Mouse (Mus musculus) lung, adult 18-20 months (tissue): Measurements from ENCODE around the gene Lpp.
A peak's percentile ranks its signal among the peaks of the same experiment; 100 is the strongest.

Source experiments
- DNase-seq, 2 experiments: peaks; one replicate each; pipeline ENCODE4 v3.0.0; 2022; ENCODE audit warnings: mixed read lengths in 2 of 2

Lpp gene

GRCm38 (mm10) chr16:24504838-24505605 lies 111.7 kb downstream of the Lpp start:
- DNase-seq: no peak

- DNase-seq: no peak
Observed at GRCm38 (mm10) chr16:24506237-24506636, 112.9 kb downstream of the Lpp start.

- DNase-seq: no peak
Observed at GRCm38 (mm10) chr16:24506740-24507139, 113.4 kb downstream of the Lpp start.

- DNase-seq: no peak
Observed at GRCm38 (mm10) chr16:24507927-24508540, 114.7 kb downstream of the Lpp start.

GRCm38 (mm10) chr16:24509100-24509812 lies 115.9 kb downstream of the Lpp start:
- DNase-seq: no peak

- DNase-seq: no peak
Observed at GRCm38 (mm10) chr16:24509813-24510166, 116.5 kb downstream of the Lpp start.

GRCm38 (mm10) chr16:24513228-24513627 lies 119.9 kb downstream of the Lpp start:
- no peak for DNase-seq

GRCm38 (mm10) chr16:24514802-24515727 lies 121.8 kb downstream of the Lpp start:
- DNase-seq: no peak

GRCm38 (mm10) chr16:24516993-24517392 lies 123.7 kb downstream of the Lpp start:
- DNase-seq: no peak

GRCm38 (mm10) chr16:24517501-24518042 lies 124.3 kb downstream of the Lpp start:
- peak; percentile 68 to 70 for DNase-seq

- no peak for DNase-seq
Observed at GRCm38 (mm10) chr16:24518785-24519184, 125.5 kb downstream of the Lpp start.

- no peak for DNase-seq
Observed at GRCm38 (mm10) chr16:24527219-24527618, 133.9 kb downstream of the Lpp start.

GRCm38 (mm10) chr16:24531681-24532080 lies 138.4 kb downstream of the Lpp start:
- DNase-seq: no peak

- no peak for DNase-seq
Observed at GRCm38 (mm10) chr16:24535221-24535620, 141.9 kb downstream of the Lpp start.

GRCm38 (mm10) chr16:24536261-24536660 lies 143.0 kb downstream of the Lpp start:
- no peak for DNase-seq

- no peak for DNase-seq
Observed at GRCm38 (mm10) chr16:24539003-24539402, 145.7 kb downstream of the Lpp start.

GRCm38 (mm10) chr16:24542864-24543263 lies 149.6 kb downstream of the Lpp start:
- DNase-seq: no peak

GRCm38 (mm10) chr16:24545366-24545765 lies 152.1 kb downstream of the Lpp start:
- no peak for DNase-seq

- DNase-seq: no peak
Observed at GRCm38 (mm10) chr16:24558458-24558857, 165.2 kb downstream of the Lpp start.

- peak; percentile 58 to 69 for DNase-seq
Observed at GRCm38 (mm10) chr16:24559811-24560210, 166.5 kb downstream of the Lpp start.

GRCm38 (mm10) chr16:24560998-24561397 lies 167.7 kb downstream of the Lpp start:
- DNase-seq: no peak

- DNase-seq: no peak
Observed at GRCm38 (mm10) chr16:24561602-24562001, 168.3 kb downstream of the Lpp start.
